Mouse (Mus musculus) embryonic facial prominence, embryonic 13.5 days (tissue): Measurements from ENCODE around the gene Cd164l2. TPM values are rescaled to one million over a fixed set of nuclear protein-coding genes. Genes with fewer than 3 reads are reported as not detected.

ENCODE experiments used
- ATAC-seq: fragments of 200-750 bp; cut with Nextera tagmentation; 2 replicates; pipeline ENCODE4 v1.8.0; 2017; ENCODE audit warnings: low read depth; ENCODE audit not compliant: insufficient number of reproducible peaks, insufficient read depth, low FRiP score, low TSS enrichment
- H3K27ac ChIP-seq: fragments of 300-500 bp; sonication (generic); 2 replicates; pipeline ENCODE4 v1.5.1; 2015; ENCODE audit warnings: moderate library complexity, mild to moderate bottlenecking, inconsistent platforms
- H3K27me3 ChIP-seq: fragments of 300-500 bp; sonication (generic); 2 replicates; pipeline ENCODE4 v1.6.1; 2015; ENCODE audit warnings: mild to moderate bottlenecking, inconsistent platforms
- H3K36me3 ChIP-seq: fragments of 300-500 bp; sonication (generic); 2 replicates; pipeline ENCODE4 v1.6.1; 2015; ENCODE audit warnings: mild to moderate bottlenecking, inconsistent platforms
- H3K4me1 ChIP-seq: fragments of 300-500 bp; sonication (generic); 2 replicates; pipeline ENCODE4 v1.6.1; 2015; ENCODE audit warnings: inconsistent platforms
- H3K4me2 ChIP-seq: fragments of 300-500 bp; sonication (generic); 2 replicates; pipeline ENCODE4 v1.6.1; 2015; ENCODE audit warnings: moderate library complexity, mild to moderate bottlenecking, inconsistent platforms
- H3K4me3 ChIP-seq: fragments of 300-500 bp; sonication (generic); 2 replicates; pipeline ENCODE4 v1.5.1; 2015; ENCODE audit warnings: mild to moderate bottlenecking, inconsistent platforms
- H3K9ac ChIP-seq: fragments of 300-500 bp; sonication (generic); 2 replicates; pipeline ENCODE4 v1.6.1; 2015; ENCODE audit warnings: mild to moderate bottlenecking, inconsistent platforms
- H3K9me3 ChIP-seq: fragments of 300-500 bp; sonication (generic); 2 replicates; pipeline ENCODE4 v1.6.1; 2016; ENCODE audit warnings: inconsistent platforms
- WGBS: fragments of 180-500 bp; shearing (Covaris S2); methylation state at CpG from one replicate; pipeline ENCODE4 v1.1.7; 2015; ENCODE audit warnings: mixed read lengths; 5-methylcytosine and 5-hydroxymethylcytosine counted together
- polyA plus RNA-seq: library from polyadenylated mRNA; unstranded; fragments of >200 nt; fragmentation: Nextera tagmentation; extraction: Ambion mirVana; gene quantifications from 2 replicates; pipeline ENCODE4 v1.2.1, GENCODE M21; 2015

Gene Cd164l2
- polyA plus RNA-seq, 1 experiment from 2014 or later, result 4.0 TPM

DNA sequence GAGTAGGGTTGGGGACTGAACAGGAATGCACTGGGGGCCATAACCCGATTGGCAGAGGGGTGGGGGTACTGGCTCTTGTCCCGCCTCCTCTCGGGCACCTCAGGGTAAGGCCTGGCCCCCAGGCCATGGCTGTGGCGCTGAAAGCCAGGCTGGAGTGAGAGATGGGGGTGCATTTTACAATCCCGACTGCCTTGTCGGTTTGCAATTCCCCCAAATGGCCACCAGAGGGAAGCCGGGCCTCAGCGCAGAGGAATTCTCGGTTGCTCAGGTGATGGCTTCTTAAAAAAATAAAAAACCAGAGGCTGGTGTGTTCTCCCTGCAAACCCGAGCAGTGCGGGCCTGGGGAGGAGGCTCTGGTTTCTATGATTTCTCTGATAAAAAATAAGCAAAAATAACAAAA, 2.6 kb upstream of the Cd164l2 start:
- Histone ChIP-seq H3K4me1 (peaks cover 32% of the 10 kb centered on the region), H3K4me2 (no peak overlapping the region; the same call in 1 of the 2 replicates), H3K27me3 (peaks cover 41% of the 10 kb centered on the region), H3K9ac (no peak overlapping the region), H3K9me3 (no peaks in the 10 kb centered on the region), H3K27ac (no peak overlapping the region), H3K36me3 (no peaks in the 10 kb centered on the region), H3K4me3 (no peak overlapping the region)
- ATAC-seq, result no peak
- WGBS, result 3% methylated on average over 11 of the region's 11 CpGs

DNA sequence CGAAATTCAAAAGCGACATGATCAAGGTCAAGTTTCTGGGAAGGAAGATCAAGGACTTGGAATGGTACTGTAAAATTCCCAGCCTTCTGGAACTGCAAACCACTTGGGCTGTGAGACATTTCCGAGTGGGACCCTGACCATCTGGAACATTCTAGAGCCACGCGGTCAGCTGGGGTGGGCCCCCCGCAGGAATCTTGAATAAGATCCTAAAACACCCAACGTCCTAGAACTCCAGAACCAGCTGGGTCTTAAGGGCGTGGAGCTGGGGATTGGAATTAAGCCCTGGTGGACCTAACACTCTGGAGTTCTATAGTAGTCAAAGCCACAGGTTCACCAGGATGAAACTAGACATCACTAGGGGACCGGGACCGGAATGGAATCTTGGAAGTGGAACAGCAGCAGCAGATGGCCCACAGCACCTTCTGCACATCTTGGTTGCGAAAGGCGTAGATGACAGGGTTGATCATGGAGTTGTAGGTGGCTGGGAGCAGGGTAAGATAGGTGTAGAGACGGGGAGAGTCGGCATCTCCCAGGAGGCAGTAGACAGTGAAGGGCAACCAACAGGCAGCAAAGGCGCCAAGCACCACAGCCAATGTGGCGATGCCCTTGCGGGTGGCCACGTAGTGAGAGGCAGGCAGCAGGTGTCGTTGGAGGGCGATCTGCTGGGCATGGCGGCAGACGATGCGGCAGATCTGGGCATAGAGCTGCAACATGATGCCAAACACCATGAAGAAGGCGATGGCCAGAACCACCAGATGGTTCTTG, 1.7 kb upstream of the Cd164l2 start:
- Histone ChIP-seq H3K9ac (no peak overlapping the region), H3K9me3 (no peaks in the 10 kb centered on the region), H3K4me2 (no peak overlapping the region), H3K4me1 (peaks cover 26% of the 10 kb centered on the region), H3K27ac (no peak overlapping the region), H3K4me3 (no peak overlapping the region), H3K27me3 (peaks cover 47% of the 10 kb centered on the region), H3K36me3 (no peaks in the 10 kb centered on the region)
- no peak for ATAC-seq
- WGBS, result 93% methylated on average over 24 of the region's 24 CpGs

DNA sequence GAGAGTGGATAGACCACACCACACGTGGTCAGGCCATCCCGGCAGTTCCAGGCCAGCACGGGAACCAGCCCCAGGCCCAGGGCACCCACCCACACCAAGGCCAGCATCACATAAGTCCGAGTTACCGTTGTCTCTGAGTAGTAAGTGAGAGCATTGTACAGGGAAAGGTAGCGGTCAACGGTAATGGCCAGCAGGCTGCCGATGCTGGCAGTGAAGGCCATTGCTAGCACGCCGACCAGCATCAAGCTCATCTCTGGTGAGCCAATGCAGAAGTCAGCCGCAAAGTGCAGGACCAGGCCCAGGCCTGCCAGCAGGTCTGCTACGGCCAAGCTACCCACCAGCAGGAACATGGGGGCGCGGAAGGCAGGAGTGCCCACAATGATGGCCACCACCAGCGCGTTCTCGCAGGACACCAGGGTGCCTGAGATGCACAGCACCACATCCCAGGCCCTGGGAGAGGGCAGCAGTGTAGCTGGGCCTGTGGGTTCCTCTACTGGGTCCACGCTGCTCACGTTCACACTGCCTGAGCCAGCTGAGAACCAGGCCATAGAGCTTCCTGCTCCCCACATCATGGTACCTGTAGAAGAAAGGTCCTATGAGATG, 1.0 kb upstream of the Cd164l2 start:
- Histone ChIP-seq H3K9ac (no peak overlapping the region), H3K4me1 (peaks cover 26% of the 10 kb centered on the region), H3K4me2 (no peak overlapping the region), H3K27me3 (peaks cover 49% of the 10 kb centered on the region), H3K4me3 (no peak overlapping the region), H3K9me3 (no peaks in the 10 kb centered on the region), H3K27ac (no peak overlapping the region), H3K36me3 (no peaks in the 10 kb centered on the region)
- WGBS, result 92% methylated on average over 19 of the region's 19 CpGs
- ATAC-seq, result no peak

DNA sequence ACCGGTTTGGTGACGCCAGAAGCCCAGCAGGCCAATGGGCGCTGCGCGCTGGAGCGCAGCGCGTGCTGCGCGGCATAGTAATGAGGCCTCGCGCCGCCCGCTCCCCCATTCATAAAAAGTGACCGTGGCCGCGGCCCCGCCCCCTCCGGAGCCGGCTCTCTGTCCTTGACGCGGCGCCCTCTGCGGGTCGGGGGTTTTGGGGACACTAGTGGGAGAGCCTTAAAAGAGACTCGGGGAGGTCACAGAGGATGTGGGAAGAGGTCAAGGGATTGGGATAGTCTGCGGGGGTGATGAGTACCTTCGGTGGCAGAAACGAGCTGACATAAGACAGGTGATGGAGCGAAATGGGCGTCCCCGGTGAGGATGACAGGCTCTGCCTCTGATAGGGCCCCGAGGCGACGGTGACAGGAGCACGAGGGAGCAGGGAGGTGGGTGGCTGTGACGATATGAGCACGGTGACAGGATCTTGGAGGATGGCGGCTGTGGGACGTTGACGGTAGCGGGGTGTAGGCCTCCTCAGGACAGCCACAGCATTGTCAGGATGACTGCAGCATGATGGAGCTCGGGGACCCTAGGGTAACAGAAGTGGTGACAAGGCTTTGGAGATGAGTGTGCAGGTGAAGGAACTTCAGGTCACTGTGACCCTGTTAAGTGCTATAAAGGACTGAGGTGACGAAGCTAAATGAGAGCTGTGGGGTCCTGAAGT, 784 bp downstream of the Cd164l2 start:
- Histone ChIP-seq H3K4me2 (peak overlapping the region; percentile 96), H3K4me3 (peak overlapping the region; percentile 65), H3K4me1 (peaks cover 26% of the 10 kb centered on the region), H3K9ac (peak overlapping the region; percentile 69), H3K27ac (no peak overlapping the region; the same call in 1 of the 2 replicates), H3K9me3 (no peaks in the 10 kb centered on the region), H3K27me3 (peaks cover 49% of the 10 kb centered on the region), H3K36me3 (no peaks in the 10 kb centered on the region)
- no peak for ATAC-seq
- WGBS, result 2% methylated on average over 44 of the region's 44 CpGs

DNA sequence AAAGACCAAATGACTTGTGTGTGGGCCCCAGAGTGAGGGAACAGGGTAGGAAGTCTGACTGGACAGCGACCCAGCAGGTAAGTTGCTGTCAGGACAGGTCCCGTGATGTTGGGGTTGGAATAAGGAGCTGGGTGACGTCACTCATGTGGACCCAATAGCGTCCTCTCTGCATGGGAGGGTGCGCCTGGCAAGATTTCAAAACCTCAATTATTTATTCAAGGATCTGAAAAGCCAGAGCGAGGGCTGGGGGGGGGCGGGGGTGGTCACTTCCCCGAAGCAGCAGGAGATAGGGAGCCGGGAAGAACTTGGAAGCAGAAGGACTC, 1.3 kb downstream of the Cd164l2 start:
- Histone ChIP-seq H3K4me2 (peak overlapping the region; percentile 96), H3K36me3 (no peaks in the 10 kb centered on the region), H3K27ac (no peak overlapping the region), H3K9me3 (no peaks in the 10 kb centered on the region), H3K4me3 (peak overlapping the region; percentile 65), H3K27me3 (peaks cover 49% of the 10 kb centered on the region), H3K9ac (no peak overlapping the region), H3K4me1 (peaks cover 26% of the 10 kb centered on the region)
- ATAC-seq, result no peak
- 0% methylated on average over 9 of the region's 9 CpGs for WGBS

DNA sequence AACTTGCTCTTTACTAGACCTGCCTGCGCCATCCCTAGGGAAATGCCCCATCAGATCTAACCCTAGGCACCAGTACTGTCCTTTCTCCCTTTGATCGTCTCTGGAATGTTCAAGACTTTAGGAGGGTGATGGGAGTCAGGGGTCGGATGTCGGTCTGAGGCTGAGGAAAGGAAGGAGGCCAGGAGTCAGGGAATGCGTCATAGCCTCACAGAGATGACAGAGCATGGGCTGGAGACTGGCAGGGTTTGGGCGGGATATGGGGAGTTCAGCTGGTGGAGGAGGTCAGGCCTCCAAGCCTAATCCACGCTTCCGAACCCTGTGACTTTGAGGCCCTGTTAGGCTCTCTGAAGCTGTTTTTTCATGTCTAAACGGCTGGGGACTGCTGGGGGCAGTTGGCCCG, 1.7 kb downstream of the Cd164l2 start:
- no peak overlapping the region for H3K27ac ChIP-seq
- no peaks in the 10 kb centered on the region for H3K9me3 ChIP-seq
- peaks cover 49% of the 10 kb centered on the region for H3K27me3 ChIP-seq
- no peak overlapping the region for H3K9ac ChIP-seq
- no peaks in the 10 kb centered on the region for H3K36me3 ChIP-seq
- H3K4me3 ChIP-seq, result peak overlapping the region; percentile 65
- 11% methylated on average over 10 of the region's 10 CpGs for WGBS
- H3K4me2 ChIP-seq, result peak overlapping the region; percentile 96
- H3K4me1 ChIP-seq, result peaks cover 26% of the 10 kb centered on the region
- ATAC-seq, result no peak

DNA sequence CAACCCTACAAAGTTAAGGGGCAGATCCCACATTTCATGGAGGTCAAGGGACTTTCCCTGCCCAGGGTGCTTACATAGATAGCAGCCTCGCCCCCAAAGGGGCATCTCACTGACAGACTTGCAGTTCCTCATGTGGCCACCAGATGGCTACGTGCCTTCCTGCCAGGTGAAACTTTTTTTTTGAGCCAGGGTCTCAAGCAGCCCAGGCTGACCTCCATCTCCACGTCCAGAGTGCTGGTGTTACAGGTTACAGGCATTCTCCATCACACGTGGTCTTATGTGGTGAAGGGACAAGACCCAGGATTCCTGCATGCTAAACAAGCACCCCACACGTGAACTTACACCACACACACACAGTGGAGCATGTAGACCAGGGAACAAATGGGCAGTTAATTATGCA, 5.7 kb downstream of the Cd164l2 start:
- H3K9me3 ChIP-seq, result no peaks in the 10 kb centered on the region
- H3K9ac ChIP-seq, result no peak overlapping the region
- ATAC-seq, result no peak
- H3K4me2 ChIP-seq, result no peak overlapping the region
- 2% methylated on average over 5 of the region's 5 CpGs for WGBS
- no peak overlapping the region for H3K4me3 ChIP-seq
- H3K36me3 ChIP-seq, result no peaks in the 10 kb centered on the region
- H3K4me1 ChIP-seq, result peaks cover 24% of the 10 kb centered on the region
- H3K27ac ChIP-seq, result no peak overlapping the region
- peaks cover 50% of the 10 kb centered on the region for H3K27me3 ChIP-seq

DNA sequence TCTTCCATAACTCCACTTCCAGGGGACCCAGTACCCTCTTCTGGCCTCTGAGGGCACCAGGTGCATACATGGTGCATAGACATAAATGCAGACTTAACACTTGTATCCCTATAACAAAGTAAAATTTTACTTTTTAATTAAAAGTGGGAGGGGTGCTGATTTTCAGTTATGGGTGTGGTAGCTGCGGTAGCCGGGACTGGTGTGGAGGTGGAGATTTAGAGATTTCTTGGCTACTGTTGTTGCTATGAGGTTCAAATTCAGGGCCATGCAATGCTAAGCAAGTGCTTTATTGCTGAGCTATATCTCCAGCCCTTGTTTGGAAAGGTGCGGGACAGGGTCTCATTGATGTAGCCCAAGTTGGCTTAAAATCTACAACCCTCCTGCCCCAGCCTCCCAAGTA, 6.8 kb downstream of the Cd164l2 start:
- ATAC-seq, result no peak
- no peak overlapping the region for H3K27ac ChIP-seq
- H3K4me2 ChIP-seq, result no peak overlapping the region
- no peak overlapping the region for H3K4me3 ChIP-seq
- no peaks in the 10 kb centered on the region for H3K9me3 ChIP-seq
- H3K9ac ChIP-seq, result no peak overlapping the region
- H3K4me1 ChIP-seq, result peaks cover 23% of the 10 kb centered on the region
- no peaks in the 10 kb centered on the region for H3K36me3 ChIP-seq
- 87% methylated on average over 3 of the region's 3 CpGs for WGBS
- H3K27me3 ChIP-seq, result peaks cover 43% of the 10 kb centered on the region

DNA sequence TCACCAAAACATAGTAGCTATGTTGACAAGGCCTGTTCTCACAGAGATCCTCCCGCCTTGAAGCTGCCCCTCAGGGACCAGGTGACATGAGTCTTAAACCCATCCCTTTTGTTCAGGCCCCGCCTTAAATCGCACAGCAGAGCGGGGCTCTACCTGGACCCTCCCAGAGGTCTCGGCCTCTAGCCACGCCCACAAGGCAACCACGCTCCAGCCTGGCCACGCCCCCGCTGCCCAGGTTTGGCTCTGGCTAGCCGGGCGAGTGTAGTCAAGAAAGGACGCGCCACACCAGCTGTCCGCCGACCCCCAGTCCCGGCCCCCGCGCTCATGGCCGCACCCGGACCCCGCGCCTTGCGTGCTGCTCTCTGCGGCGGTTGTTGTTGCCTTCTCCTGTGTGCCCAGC, 8.7 kb downstream of the Cd164l2 start:
- H3K9me3 ChIP-seq, result no peaks in the 10 kb centered on the region
- no peak overlapping the region for H3K27ac ChIP-seq
- H3K36me3 ChIP-seq, result no peaks in the 10 kb centered on the region
- peaks cover 28% of the 10 kb centered on the region for H3K4me1 ChIP-seq
- peak overlapping the region; percentile 68 for H3K4me2 ChIP-seq
- H3K9ac ChIP-seq, result peak overlapping the region; percentile 58
- H3K4me3 ChIP-seq, result peak overlapping the region; percentile 39
- ATAC-seq, result no peak; the same call in 1 of the 2 replicates
- WGBS, result 3% methylated on average over 25 of the region's 25 CpGs
- H3K27me3 ChIP-seq, result peaks cover 29% of the 10 kb centered on the region

DNA sequence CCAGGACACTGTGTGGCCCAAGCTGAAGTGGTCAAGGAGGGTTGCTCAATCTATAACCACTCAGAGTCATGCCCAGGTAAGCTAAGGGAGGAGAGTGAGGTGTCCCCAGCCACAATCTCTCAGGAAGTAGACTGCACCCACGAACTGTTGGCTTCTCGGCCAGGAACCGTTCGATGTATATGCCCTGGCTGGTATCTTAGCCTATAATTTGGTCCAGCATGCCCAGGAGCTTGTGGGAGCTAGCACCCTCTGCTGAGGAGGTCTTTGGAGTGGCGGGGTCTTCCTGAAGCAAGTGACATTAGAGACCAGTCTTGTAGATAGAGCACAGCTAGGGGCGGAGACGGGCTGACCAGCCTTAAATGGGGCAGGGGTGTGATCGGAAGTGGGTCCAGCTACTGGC, 9.8 kb downstream of the Cd164l2 start:
- 81% methylated on average over 8 of the region's 8 CpGs for WGBS
- no peak for ATAC-seq
- H3K9me3 ChIP-seq, result no peaks in the 10 kb centered on the region
- H3K9ac ChIP-seq, result no peak overlapping the region
- no peak overlapping the region for H3K27ac ChIP-seq
- H3K27me3 ChIP-seq, result peaks cover 29% of the 10 kb centered on the region
- no peak overlapping the region for H3K4me3 ChIP-seq
- H3K4me2 ChIP-seq, result no peak overlapping the region
- no peaks in the 10 kb centered on the region for H3K36me3 ChIP-seq
- H3K4me1 ChIP-seq, result peaks cover 36% of the 10 kb centered on the region

DNA sequence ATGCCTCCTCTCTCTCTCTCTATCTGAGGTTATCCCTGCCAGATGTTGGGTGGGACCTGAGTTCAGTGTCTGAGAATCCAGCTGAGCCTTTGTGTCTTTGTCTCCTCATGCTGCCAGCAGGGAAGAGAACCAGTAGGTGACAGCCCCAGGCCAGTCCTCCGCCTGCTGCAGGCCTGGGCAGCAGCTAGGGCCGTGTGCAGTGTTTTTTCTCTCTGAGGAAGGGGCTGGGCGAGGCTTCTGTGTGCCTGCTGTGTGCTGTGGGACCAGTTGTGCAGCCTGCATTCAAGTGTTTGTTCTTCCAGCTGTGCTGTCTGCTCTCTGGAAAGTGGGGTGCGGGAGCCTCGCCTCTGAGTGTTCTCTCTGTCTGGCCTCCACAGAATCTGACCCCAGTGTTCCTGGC, 11.9 kb downstream of the Cd164l2 start:
- peak overlapping the region; percentile 36 for H3K9ac ChIP-seq
- H3K4me2 ChIP-seq, result no peak overlapping the region
- H3K27me3 ChIP-seq, result peaks cover 29% of the 10 kb centered on the region
- WGBS, result 52% methylated on average over 5 of the region's 5 CpGs
- H3K36me3 ChIP-seq, result no peaks in the 10 kb centered on the region
- no peaks in the 10 kb centered on the region for H3K9me3 ChIP-seq
- H3K4me1 ChIP-seq, result peaks cover 36% of the 10 kb centered on the region
- no peak overlapping the region for H3K4me3 ChIP-seq
- no peak for ATAC-seq
- H3K27ac ChIP-seq, result peak overlapping the region; percentile 11; the same call in 1 of the 2 replicates

DNA sequence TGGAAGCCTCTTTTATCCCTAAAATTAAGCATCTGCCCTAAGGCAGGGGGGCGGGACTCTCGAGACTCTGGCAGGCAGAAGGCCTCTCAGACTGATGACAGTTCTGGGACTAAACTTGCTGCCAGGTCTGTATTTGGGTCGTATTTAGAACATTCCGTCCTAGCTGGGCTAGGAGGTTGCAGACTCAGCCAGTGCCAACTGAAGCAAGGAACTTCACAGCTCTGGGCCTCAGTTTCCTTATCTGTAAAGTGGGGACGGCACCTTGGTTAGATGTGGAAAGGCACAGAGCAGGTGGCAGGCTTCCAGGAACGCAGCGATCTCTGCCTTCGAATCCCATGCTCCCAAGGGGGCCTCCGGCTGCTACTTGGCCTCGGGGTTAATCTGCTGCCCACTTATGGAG, 14.1 kb downstream of the Cd164l2 start:
- H3K36me3 ChIP-seq, result no peaks in the 10 kb centered on the region
- H3K4me2 ChIP-seq, result no peak overlapping the region
- H3K4me1 ChIP-seq, result peaks cover 34% of the 10 kb centered on the region
- no peak overlapping the region for H3K4me3 ChIP-seq
- no peak overlapping the region for H3K27ac ChIP-seq
- no peak overlapping the region for H3K9ac ChIP-seq
- no peaks in the 10 kb centered on the region for H3K9me3 ChIP-seq
- peaks cover 17% of the 10 kb centered on the region for H3K27me3 ChIP-seq
- no peak for ATAC-seq
- WGBS, result 53% methylated on average over 10 of the region's 10 CpGs
